In the genomic region with DNA sequence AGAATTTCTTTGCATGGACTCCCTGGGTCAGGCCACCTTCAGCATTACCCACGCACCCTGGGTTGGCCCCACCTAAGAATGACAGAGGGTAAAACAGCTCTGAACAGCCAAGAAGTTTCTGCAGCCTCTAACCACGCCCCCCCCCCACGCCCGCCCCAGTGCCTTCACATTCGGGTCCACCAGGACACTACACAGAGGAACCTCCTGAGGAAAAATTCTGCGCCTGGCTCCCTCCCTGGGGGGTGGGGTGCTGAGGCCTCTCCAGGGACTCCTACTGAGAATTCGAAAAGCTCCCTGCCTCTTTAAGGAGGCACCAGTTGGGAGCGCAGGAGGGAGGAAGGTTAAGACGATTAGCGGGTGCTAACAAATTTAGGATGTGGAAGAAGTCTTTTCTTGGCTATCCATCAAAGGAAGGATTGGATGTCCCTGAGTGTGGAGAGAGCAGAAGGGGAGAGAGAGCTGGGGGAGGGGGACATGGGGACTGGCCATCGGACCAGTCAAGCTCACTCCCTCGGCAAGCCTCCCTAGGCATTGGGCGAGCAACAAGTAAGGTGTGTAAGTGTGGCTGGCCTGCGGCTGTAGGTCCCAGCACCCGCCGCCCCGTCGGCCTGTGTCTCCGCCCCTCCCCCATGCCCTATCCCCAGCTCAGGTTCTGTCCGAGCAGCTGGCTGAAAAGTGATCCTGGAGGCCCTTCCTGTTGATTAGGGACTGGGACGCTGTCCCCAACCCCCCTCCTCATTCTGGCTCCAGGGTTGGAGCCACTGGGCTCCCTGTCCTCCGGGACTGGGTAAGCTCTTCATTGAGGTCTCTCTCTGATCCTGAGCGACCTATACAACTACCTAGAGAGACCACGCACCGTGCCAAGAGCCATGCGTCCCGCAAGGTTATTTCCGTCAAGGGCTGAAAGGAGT, we compare ENCODE assay signal across 9 mouse cellular contexts. TPM values are rescaled to one million over a fixed set of nuclear protein-coding genes. Genes with fewer than 3 reads are reported as not detected.
DNase-seq lines count a peak whose midpoint lies in the region; ATAC-seq lines count a peak whose summit lies in the region.
"Had no signal": no experiment of that assay in that cellular context is flagged by ENCODE, and none has a peak within 500 bp of the region (broad histone marks: within the 10 kb centered on the region; RNA-seq: fewer than 3 reads in every experiment).

No protein-coding gene starts in this region.

- peak; percentile 60 for ATAC-seq in limb, embryonic 12.5 days (ENCODE audit: insufficient number of reproducible peaks, insufficient read depth, low FRiP score, low TSS enrichment, low read depth)
- no peak for ATAC-seq in cerebellum, adult (ENCODE audit: insufficient number of reproducible peaks, low FRiP score, low TSS enrichment)
- ATAC-seq: Patski had no signal

- peaks cover 21% of the 10 kb centered on the region for H3K27me3 ChIP-seq in limb, embryonic 12.5 days

- H3K9me3 ChIP-seq in limb, embryonic 12.5 days = no peaks in the 10 kb centered on the region

- peak overlapping the region; percentile 24 for H3K4me3 ChIP-seq in limb, embryonic 12.5 days (replicated peaks)

- H3K27ac ChIP-seq in limb, embryonic 12.5 days = no peak overlapping the region

- peak overlapping the region; percentile 59 for H3K4me2 ChIP-seq in limb, embryonic 12.5 days

- WGBS in limb, embryonic 12.5 days = 2% methylated on average over 28 of the region's 28 CpGs

- peak; percentile 70 for DNase-seq in kidney, postnatal 10 days
- no peak for DNase-seq in kidney, adult 9 months
- DNase-seq in gastrocnemius, adult 18-20 months (ENCODE audit: low spot score) = peak; percentile 56
- DNase-seq in retina, embryonic 14.5 days (ENCODE audit: low spot score) = peak; percentile 61
- DNase-seq in frontal cortex, postnatal 14 days (ENCODE audit: low spot score in 2 of 2) = no peak
- DNase-seq in spleen, postnatal 14 days (ENCODE audit: low spot score in 2 of 2) = no peak

- H3K4me1 ChIP-seq in limb, embryonic 12.5 days (replicated peaks) = peaks cover 31% of the 10 kb centered on the region

- H3K9ac ChIP-seq in limb, embryonic 12.5 days (replicated peaks) = peak overlapping the region; percentile 47; the same call in 1 of the 2 replicates

- no peaks in the 10 kb centered on the region for H3K36me3 ChIP-seq in limb, embryonic 12.5 days

RNA-seq across cellular contexts. Expression of a gene that starts 42.4 kb away (rescaled TPM):
- 1 to 10 TPM in 1 of 2 experiments, under 1 TPM in 1; 0.78 to 1.0 TPM for total RNA-seq in gastrocnemius, adult 18-20 months (2021)
- 3.0 and 3.9 TPM in 2 replicates for polyA plus RNA-seq in limb, embryonic 12.5 days (2016; fragmentation: Nextera tagmentation; extraction: Ambion mirVana)
- polyA plus RNA-seq: Patski had no signal

Comparison
In these comparisons a context has a peak if more than half of its experiments do, and no peak if none do; other contexts are left out.
1. DNase-seq: peak in kidney, postnatal 10 days (single experiment), gastrocnemius, adult 18-20 months (single experiment) and retina, embryonic 14.5 days (single experiment); none in kidney, adult 9 months (single experiment), frontal cortex, postnatal 14 days (0 of 2) and spleen, postnatal 14 days (0 of 2).